Mouse (Mus musculus): ENCODE data around the gene Bmp8a.

DNA sequence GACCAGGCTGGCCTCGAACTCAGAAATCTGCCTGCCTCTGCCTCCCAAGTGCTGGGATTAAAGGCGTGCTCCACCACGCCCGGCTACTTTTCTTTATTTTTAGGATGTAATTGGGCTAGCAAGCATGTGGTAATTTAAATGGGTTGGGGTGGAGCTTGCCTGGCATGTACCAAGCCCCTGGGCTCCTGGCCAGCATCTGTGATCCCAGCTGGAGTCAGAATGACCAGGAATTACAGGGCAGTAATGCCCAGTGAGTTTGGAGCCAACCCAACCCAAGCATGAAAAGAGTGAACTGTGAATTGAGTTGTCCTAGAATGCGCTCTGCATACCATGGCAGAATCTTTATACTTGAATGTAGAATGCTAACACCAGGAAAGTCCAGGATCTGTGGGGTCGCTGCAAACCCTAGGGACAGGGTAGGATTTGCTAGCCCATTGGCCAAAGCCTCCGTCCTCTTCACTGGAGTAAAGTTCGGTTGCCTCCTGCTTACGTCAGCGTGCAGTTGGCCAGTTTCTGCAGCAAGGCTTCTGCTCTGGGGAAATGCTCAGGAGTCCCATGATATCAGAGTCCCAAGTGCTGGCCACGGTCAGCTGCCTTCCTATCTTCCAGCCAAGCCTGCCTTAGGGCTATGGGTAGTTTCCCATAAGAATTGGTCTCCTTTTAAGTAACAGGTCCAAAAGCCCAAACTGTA is 43.9 kb downstream of the Bmp8a start:
- no peak for TF ChIP-seq POLR2A (IDR thresholded peaks at IDR 0.05; ENCODE audit: borderline replicate concordance, control insufficient read depth, low read depth, low read length)
- no peak for TF ChIP-seq CTCF (IDR thresholded peaks at IDR 0.05; ENCODE audit: control insufficient read depth, insufficient read depth, low read length)
